Mouse (Mus musculus): Measurements from ENCODE around the gene Ankdd1a.

- TF ChIP-seq EP300 (IDR thresholded peaks at IDR 0.05; ENCODE audit: low read length) (no peak), UBTF (IDR thresholded peaks at IDR 0.05; ENCODE audit: low read depth, low read length) (no peak)
These were observed 7.5 kb downstream of the Ankdd1a start for GRCm38 (mm10) chr9:65512520-65512919.

Measured in CH12.LX (cell line).